Mouse (Mus musculus) midbrain, embryonic 16.5 days (tissue): ENCODE data around the gene Armh4. TPM values are rescaled to one million over a fixed set of nuclear protein-coding genes. Genes with fewer than 3 reads are reported as not detected.

Source experiments
- polyA plus RNA-seq: library from polyadenylated mRNA; unstranded; fragments of >200 nt; fragmentation: Nextera tagmentation; extraction: Ambion mirVana; gene quantifications from 2 replicates; pipeline ENCODE4 v1.2.1, GENCODE M21; 2015

Armh4 gene
- polyA plus RNA-seq, 1 experiment from 2014 or later: 24.4 TPM

Other genes with a start within 250 kb of the Armh4 start
- gene Olfr722, start 118.6 kb upstream of the Armh4 start, polyA plus RNA-seq: not detected in 2 replicates
- not detected in 2 replicates for gene Olfr723, start 148.4 kb upstream of the Armh4 start, polyA plus RNA-seq
- gene Olfr724, start 179.9 kb upstream of the Armh4 start, polyA plus RNA-seq: not detected in 2 replicates